Mouse (Mus musculus) liver, postnatal 0 days (tissue): ENCODE measurements at regions not wholly inside any gene's neighbourhood (a gene's known extent, or its start where the extent isn't known, plus 50 kb on each side); places are given as distances from the start of the nearest gene placed in this dataset.

ENCODE experiments used
- ATAC-seq: fragments of 200-750 bp; cut with Nextera tagmentation; 2 replicates; pipeline ENCODE4 v1.8.0; 2017; ENCODE audit warnings: mild to moderate bottlenecking, moderate library complexity
- DNase-seq: peaks from one replicate; pipeline ENCODE4 v3.0.0-alpha.2; 2016
- H3K27ac ChIP-seq: fragments of 300-500 bp; sonication (generic); 2 replicates; pipeline ENCODE4 v1.5.1; 2014; ENCODE audit warnings: antibody characterized with exemption, moderate library complexity, mild to moderate bottlenecking, low read depth
- H3K27me3 ChIP-seq: fragments of 300-500 bp; sonication (generic); 2 replicates; pipeline ENCODE4 v1.6.1; 2014; ENCODE audit warnings: low read length, control low read depth, mixed read lengths; ENCODE audit not compliant: insufficient read depth
- H3K36me3 ChIP-seq: fragments of 300-500 bp; sonication (generic); replicated peaks from 2 replicates; pipeline ENCODE4 v1.6.1; 2014; ENCODE audit warnings: mild to moderate bottlenecking, control low read depth, low read length, moderate library complexity, mixed read lengths; ENCODE audit not compliant: insufficient read depth
- H3K4me1 ChIP-seq: fragments of 300-500 bp; sonication (generic); 2 replicates; pipeline ENCODE4 v1.6.1; 2014; ENCODE audit warnings: antibody characterized with exemption, mild to moderate bottlenecking, control low read depth; ENCODE audit not compliant: insufficient read depth
- H3K4me2 ChIP-seq: fragments of 300-500 bp; sonication (generic); 2 replicates; pipeline ENCODE4 v1.6.1; 2014; ENCODE audit warnings: low read depth, mild to moderate bottlenecking, low read length, moderate library complexity, mixed read lengths
- H3K4me3 ChIP-seq: fragments of 300-500 bp; sonication (generic); 2 replicates; pipeline ENCODE4 v1.5.1; 2014; ENCODE audit warnings: low read depth, low read length
- H3K9ac ChIP-seq: fragments of 300-500 bp; sonication (generic); replicated peaks from 2 replicates; pipeline ENCODE4 v1.6.1; 2014; ENCODE audit warnings: mild to moderate bottlenecking, moderate library complexity
- H3K9me3 ChIP-seq: fragments of 300-500 bp; sonication (generic); 2 replicates; pipeline ENCODE4 v1.6.1; 2016; ENCODE audit warnings: mild to moderate bottlenecking, control low read depth, low read length, mixed read lengths
- CTCF ChIP-seq: sonication (generic); IDR thresholded peaks from 2 replicates; pipeline ENCODE4 v1.5.1; 2016; ENCODE audit warnings: antibody characterized with exemption, low read depth
- EP300 ChIP-seq: IDR thresholded peaks from 2 replicates; pipeline ENCODE4 v1.6.1; 2016; ENCODE audit warnings: antibody characterized with exemption, low read depth, mild to moderate bottlenecking
- WGBS: fragments of 180-500 bp; shearing (Covaris S2); extraction: QIAGEN DNeasy Blood & Tissue Kit; methylation state at CpG from one replicate; pipeline ENCODE4 v1.1.7; 2014; ENCODE audit not compliant: insufficient replicate concordance; 5-methylcytosine and 5-hydroxymethylcytosine counted together

- no peak for ATAC-seq
- Histone ChIP-seq H3K4me1 (no peaks in the 10 kb centered on the region), H3K9me3 (no peaks in the 10 kb centered on the region), H3K27ac (no peak overlapping the region), H3K36me3 (no peaks in the 10 kb centered on the region), H3K4me3 (no peak overlapping the region), H3K9ac (no peak overlapping the region), H3K4me2 (no peak overlapping the region), H3K27me3 (no peaks in the 10 kb centered on the region)
- no peak for DNase-seq
- no peak for TF ChIP-seq EP300
- no peak for TF ChIP-seq CTCF
- 84% methylated on average over 3 of the region's 3 CpGs for WGBS
Observed at GRCm38 (mm10) chr6:126395015-126395414, 140.2 kb downstream of the Kcna5 start.

DNA sequence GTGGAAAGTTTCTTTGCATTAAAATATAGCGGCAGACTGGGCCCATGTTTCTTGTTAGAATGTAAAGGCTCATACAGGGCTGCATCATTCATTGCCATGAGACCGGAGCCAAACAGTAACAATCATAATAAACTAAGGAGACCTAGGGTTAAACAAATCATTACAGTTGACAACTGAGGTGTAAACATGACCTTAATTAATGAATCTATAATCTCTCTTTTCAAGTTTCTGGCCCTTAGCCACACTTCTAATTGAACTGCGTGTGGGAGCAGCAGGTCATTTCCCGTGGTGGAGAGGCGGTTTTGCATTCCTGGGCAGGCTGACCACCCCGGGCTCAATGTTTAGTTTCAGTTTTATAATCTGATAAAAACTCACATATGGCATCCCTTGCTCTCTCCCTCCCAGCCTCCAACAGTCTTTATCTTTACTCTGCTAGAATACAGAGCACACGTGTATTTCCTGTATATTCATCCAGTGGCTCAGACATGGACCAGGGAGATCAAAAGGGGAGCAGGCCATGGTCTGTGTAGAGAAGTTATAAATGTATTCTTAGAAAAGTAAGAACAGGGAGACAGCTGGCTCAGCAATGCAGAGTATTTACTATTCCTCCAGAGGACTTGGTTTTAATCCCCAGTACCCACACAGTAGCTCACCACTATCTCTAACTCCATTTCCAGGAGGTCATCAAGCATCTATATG is 141.0 kb downstream of the Kcna5 start:
- Histone ChIP-seq H3K4me3 (no peak overlapping the region), H3K4me1 (no peaks in the 10 kb centered on the region), H3K9me3 (no peaks in the 10 kb centered on the region), H3K4me2 (no peak overlapping the region), H3K27me3 (no peaks in the 10 kb centered on the region), H3K9ac (no peak overlapping the region), H3K36me3 (no peaks in the 10 kb centered on the region), H3K27ac (no peak overlapping the region)
- TF ChIP-seq EP300 = no peak
- TF ChIP-seq CTCF = no peak
- ATAC-seq = no peak
- DNase-seq = no peak
- 44% methylated on average over 7 of the region's 7 CpGs for WGBS

- Histone ChIP-seq H3K4me1 (no peaks in the 10 kb centered on the region), H3K9ac (no peak overlapping the region), H3K36me3 (no peaks in the 10 kb centered on the region), H3K27ac (no peak overlapping the region), H3K9me3 (no peaks in the 10 kb centered on the region), H3K4me2 (no peak overlapping the region), H3K4me3 (no peak overlapping the region), H3K27me3 (no peaks in the 10 kb centered on the region)
- ATAC-seq = no peak
- WGBS = 48% methylated on average over 9 of the region's 9 CpGs
- no peak for DNase-seq
- TF ChIP-seq CTCF (no peak), EP300 (no peak)
Observed at GRCm38 (mm10) chr6:126384210-126385012, 150.8 kb downstream of the Kcna5 start.

DNA sequence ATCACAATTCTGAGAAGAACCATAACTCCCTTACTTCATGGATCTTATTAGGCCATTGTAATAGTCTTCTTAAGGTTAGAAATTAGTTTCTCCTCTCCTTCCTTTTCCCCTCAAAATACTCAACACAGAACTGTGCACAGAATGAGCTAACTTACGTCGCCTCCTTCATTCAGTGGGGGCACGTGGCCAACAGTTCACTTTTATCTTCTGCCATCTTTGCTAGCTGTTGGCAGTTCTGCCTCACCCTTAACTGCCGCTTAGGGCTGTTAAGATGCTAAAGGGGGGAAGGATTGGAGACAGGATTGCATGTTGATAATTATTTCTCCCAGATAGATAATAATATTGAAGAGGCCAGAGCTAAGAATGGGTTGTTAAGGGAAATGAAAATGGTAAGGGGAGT is 158.0 kb downstream of the Kcna5 start:
- DNase-seq (no peak), ATAC-seq (no peak)
- Histone ChIP-seq H3K27ac (no peak overlapping the region), H3K36me3 (no peaks in the 10 kb centered on the region), H3K4me1 (no peaks in the 10 kb centered on the region), H3K4me3 (no peak overlapping the region), H3K9me3 (no peaks in the 10 kb centered on the region), H3K27me3 (no peaks in the 10 kb centered on the region), H3K4me2 (no peak overlapping the region), H3K9ac (no peak overlapping the region)
- TF ChIP-seq CTCF = no peak
- no peak for TF ChIP-seq EP300
- 70% methylated on average over 4 of the region's 4 CpGs for WGBS

DNA sequence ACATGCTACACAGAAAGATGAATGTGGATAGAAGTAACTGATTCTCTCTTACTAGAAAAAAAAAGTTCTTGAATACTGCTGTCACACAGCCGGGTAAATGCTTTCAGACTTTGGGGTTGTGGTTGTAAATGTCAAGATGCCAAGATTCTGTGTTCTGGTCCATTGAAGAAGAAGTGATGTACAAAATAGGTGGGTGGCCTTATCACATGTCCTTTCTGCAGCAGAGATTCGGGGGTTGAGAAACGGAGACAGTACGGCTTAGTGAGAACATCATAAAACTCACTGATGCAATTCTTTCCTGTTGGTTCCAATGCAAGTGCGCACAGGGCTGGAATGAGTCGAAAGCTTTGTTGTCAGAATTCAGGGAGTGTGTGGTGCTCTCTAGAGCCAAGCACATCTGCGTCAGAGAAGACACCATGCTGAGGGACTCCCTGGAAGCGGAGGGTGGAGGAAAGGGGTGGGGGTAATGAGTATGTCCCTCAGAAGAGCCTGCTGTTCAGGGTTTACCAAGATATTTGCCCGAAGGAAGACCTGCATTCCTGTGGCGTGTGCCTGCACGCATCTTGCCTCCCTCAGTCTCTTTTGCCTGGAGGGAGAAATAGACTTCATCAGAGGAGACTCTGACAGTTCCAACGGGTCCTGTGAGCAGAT is 160.1 kb downstream of the Kcna5 start:
- H3K4me1 ChIP-seq = no peaks in the 10 kb centered on the region
- H3K36me3 ChIP-seq = no peaks in the 10 kb centered on the region
- H3K27me3 ChIP-seq = no peaks in the 10 kb centered on the region
- no peak overlapping the region for H3K4me2 ChIP-seq
- H3K9ac ChIP-seq = no peak overlapping the region
- H3K4me3 ChIP-seq = no peak overlapping the region
- DNase-seq = no peak
- no peak overlapping the region for H3K27ac ChIP-seq
- no peaks in the 10 kb centered on the region for H3K9me3 ChIP-seq
- ATAC-seq = no peak
- 65% methylated on average over 12 of the region's 12 CpGs for WGBS
- TF ChIP-seq CTCF = no peak
- TF ChIP-seq EP300 = no peak

DNA sequence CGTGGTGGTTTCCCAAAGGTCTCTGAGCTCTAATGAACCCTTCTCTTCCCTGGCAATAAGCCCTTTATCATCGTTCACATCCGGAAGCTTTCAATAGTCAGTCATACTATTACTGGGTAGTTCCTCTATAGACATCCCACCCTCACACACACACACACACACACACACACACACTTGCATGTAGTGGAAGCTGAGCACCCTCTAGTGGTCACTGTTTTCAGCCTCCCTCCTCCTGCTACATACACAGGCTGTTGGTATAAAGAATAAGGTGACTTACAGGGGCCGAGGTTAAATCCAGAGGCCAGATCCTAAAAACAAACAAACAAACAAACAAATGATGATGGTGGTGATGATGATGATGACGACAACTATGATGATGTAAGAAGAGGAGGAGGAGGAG is 163.2 kb downstream of the Kcna5 start:
- Histone ChIP-seq H3K9me3 (no peaks in the 10 kb centered on the region), H3K4me1 (no peaks in the 10 kb centered on the region), H3K9ac (no peak overlapping the region), H3K4me3 (no peak overlapping the region), H3K27ac (no peak overlapping the region), H3K4me2 (no peak overlapping the region), H3K36me3 (no peaks in the 10 kb centered on the region), H3K27me3 (no peaks in the 10 kb centered on the region)
- DNase-seq = peak; percentile 39
- 45% methylated on average over 5 of the region's 5 CpGs for WGBS
- no peak for ATAC-seq
- TF ChIP-seq EP300 = no peak
- peak; percentile 67 for TF ChIP-seq CTCF
